Mouse (Mus musculus) spleen, postnatal 4 days (tissue): ENCODE measurements around the gene Syvn1.
"Not testable (repeated sequence)": the region's sequence is repeated elsewhere in the genome, so short reads cannot be mapped to it uniquely, and the experiment has no call there.

Source experiments
- DNase-seq, 2 experiments: peaks; one replicate each; pipeline ENCODE4 v3.0.0; 2022; ENCODE audit warnings: low spot score in 2 of 2

The Syvn1 gene

GRCm38 (mm10) chr19:6040002-6040401, 6.4 kb upstream of the Syvn1 start:
- DNase-seq, result no peak

DNA sequence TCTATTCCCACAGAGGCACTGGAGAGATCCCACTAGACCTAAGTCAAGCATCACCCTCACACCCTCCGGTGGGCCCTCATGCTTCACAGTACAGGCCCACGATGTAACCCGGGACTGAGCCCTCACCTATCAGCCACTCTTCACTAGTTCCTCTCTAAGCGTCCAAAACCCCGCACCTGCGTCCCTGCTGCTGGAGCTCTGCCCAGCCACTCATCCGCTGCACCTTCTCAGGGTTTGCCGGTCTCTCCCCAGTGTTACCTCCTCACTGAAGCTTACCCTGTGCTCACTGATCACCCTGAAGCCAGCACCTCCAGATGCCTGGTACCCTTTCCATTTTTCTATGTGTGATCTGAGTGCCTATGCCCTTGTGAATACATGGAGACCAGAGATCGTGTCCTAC, 4.1 kb upstream of the Syvn1 start:
- DNase-seq, result peak in 1 of 2 experiments; percentile 58

DNA sequence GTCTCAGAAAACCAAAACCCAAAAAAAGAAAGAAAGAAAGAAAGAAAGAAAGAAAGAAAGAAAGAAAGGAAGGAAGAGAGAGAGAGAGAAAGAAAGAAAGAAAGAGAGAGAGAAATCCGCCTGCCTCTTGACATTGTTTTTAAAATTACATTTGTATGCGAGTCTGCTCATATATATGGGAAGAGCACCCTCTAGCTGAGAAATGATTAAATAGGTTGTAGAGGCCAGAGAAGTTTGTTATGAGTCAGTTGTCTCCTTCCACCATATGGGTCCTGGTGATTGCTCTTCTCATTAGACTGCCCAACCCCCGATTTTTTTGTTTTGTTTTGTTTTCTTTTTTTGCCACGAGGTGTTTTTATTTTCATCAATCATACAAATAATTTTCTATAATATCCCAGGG, 2.3 kb upstream of the Syvn1 start:
- DNase-seq, result not testable (repeated sequence)

DNA sequence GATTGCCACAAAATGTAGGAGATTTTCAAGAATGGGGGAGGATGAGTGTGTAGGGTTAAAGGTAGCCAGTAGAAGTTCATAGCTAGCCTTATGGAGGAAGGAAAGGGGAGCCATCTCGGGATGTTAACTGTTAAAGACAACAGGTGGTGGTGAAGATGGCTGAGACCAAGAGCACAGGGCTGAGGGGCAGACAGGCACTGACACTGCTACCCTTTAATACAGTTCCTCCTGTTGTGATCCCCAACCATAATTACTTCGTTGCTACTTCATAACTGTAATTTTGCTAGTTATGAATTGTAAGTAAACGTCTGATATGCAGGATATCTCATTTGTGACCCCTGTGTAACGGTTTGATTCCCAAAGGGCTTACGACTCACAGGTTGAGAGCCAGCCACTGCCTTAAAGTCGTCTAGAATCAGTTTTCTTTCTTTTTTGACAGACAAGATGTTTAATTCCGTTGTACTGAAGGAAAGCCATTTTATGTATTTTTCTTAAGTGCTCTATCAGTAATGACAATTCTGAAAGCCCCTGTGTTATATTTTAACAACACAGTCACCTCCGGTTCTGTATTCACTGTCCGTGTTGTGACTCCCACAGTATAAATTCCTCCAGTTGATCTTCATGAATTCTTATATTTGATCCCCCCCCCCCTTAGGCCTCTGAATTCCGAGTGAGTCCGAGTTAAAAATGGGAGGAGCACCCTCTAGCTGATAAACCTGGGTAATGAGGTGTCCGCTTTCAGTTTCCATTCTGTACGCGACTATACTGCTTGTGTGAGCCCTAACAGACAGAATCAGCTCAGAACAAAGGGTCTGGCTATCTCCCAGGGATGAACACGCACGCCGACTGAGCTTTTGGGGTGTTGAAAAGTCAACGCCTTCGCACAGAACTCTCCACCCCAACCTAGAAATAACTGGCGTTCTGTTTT, 746 bp upstream of the Syvn1 start:
- peak in 1 of 2 experiments; percentile 59 for DNase-seq

DNA sequence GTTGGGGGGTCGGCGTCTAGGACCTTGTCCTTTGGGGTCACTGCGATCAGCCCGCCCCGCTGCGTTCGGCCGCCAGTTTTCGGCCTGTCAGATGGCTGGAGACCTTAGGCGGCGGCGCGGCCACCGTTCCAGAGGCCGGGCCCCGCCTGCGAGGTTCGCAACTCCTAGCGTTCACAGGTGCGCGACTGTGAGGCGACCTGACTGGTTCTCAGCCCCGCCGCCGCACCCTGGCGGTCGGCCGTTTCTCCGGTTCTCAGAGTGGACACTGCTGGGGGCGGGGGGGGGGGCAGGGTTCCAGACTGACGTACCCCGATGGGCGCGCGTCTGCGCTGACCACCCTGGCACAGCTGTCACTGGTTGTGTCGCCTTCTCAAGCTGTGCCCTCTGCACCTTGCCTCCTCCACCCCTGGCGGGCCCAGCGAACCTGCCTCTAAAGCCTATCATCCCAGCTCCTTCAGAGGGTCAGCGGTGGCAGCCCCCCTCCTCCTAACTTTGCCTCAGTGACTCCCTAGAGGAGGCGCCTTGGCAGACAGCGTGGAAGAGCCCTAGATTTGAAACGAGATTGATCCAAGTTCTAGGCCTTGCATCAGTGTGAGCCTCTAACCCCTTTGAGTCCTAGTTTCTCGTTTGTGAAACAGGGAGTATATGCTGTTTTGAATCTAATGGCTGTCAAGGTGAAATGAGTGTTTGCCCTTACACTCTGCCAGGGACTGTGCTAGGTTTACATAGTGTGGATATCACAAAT, 950 bp downstream of the Syvn1 start:
- DNase-seq, result peak in 1 of 2 experiments; percentile 74

GRCm38 (mm10) chr19:6047899-6048166, 1.5 kb downstream of the Syvn1 start:
- DNase-seq, result peak in 1 of 2 experiments; percentile 67

GRCm38 (mm10) chr19:6048681-6049410, 2.5 kb downstream of the Syvn1 start:
- DNase-seq, result peak in 1 of 2 experiments; percentile 50

GRCm38 (mm10) chr19:6052516-6052915, 6.1 kb downstream of the Syvn1 start:
- no peak for DNase-seq

DNA sequence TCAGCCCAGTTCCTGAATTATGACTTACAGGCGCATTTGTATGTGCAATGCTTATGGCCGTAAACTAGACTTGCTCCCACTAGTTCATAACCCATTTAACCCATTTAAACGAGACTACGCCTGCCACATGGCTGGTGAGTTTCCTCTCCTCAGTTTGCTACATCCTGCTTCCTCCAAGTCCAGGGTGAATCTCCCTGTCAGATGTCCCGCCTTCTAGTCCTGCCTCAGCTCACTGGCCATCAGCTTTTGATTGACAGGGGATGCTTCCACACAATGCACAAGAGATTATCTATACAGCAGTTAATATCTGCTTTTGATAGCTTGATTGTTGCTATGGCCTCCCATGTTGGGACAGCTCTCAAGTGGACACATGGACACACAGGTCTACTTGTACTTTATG, 7.9 kb downstream of the Syvn1 start:
- DNase-seq, result no peak

DNA sequence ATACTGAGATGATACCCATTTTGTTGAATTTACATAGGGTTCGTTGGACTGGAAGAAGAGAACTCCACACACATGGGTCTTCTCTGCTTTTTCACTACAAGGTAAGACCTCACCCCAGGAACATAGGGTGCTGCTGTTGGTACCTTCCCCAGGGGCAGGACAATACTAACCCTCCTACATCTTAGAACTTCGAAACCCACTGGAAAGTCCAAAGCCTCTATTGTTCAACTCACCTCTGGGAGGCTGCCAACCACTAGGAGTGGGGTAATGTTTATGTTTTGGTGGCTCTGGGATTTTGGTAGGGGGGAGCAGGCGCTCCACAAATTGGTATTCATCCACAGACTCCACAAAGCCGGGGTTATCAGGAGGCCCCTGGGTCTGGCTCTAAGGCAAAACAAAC, 10.3 kb downstream of the Syvn1 start:
- DNase-seq, result no peak

DNA sequence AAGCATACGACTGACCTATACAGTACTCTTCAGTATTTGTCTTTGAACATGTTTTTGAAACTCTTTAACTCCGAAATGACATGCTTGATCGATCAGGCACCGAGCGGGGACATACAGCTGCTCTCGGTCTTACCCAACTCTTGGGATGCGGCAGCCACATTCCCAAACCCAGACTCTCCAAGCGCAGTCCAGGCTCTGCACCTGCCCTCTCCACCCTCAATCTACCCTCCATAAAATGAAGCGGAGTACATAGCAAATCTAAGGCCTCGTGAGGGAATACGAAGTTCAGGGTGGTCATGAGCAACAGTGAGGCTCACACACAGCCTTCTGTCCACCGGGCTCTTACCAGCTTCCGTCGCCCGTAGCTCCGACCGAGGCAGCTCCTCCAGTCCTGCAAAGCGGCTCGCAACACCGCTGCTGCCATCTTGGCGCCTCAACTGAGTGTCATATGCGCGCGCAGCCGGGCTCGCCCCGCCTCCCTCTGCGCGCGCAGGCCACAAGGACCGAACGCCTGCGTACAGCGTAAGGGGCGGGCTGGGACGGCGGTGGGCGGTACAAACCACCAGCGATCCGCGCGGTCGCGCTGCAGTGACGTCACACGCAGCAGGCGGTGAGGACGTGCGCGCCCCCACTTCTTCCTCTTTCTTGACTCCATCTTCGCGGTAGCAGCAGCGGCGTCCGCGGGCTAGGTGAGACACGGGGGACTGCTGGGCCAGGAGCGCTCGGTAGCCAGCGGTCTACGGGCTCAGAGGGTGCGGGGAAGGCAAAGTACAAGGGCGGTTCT, 11.1 kb downstream of the Syvn1 start, which contains the start of the genes Mrpl49 and Fau:
TSS of gene Mrpl49 (minus strand) at position 473 of the 784 bp plus-strand sequence.
TSS of gene Fau (plus strand) at position 532 of the 784 bp plus-strand sequence.
- DNase-seq, result peak; percentile 99 to 100

GRCm38 (mm10) chr19:6058513-6058912, 12.1 kb downstream of the Syvn1 start:
- no peak for DNase-seq

- no peak for DNase-seq
These were observed 12.6 kb downstream of the Syvn1 start for GRCm38 (mm10) chr19:6058966-6059365.

DNA sequence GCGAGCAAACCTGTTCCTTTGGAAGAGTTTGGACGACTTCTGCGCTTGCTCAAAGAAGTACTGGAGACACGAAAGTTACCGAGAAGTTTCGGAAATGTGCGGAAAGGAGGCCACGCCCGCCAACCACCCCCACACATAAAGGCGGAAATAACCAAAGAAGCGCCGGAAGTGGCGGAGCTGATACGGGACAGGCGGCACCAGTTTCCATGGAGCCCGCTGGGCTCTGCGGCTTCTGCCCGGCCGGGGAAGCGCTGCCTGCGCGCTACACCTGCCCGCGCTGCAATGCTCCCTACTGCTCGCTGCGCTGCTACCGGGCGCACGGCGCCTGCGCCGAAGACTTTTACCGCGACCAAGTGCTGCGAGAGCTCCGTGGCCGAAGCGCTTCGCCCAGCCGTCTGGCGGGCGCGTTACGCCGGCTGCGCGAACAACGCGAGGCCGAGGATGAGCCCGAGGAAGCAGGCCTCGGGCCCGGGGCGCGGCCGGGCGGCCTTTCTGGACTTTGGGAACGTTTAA, 14.7 kb downstream of the Syvn1 start, which contains the start of gene Znhit2:
TSS of gene Znhit2 (plus strand) at position 172 of the 513 bp plus-strand sequence.
- DNase-seq, result peak; percentile 90 to 93

DNA sequence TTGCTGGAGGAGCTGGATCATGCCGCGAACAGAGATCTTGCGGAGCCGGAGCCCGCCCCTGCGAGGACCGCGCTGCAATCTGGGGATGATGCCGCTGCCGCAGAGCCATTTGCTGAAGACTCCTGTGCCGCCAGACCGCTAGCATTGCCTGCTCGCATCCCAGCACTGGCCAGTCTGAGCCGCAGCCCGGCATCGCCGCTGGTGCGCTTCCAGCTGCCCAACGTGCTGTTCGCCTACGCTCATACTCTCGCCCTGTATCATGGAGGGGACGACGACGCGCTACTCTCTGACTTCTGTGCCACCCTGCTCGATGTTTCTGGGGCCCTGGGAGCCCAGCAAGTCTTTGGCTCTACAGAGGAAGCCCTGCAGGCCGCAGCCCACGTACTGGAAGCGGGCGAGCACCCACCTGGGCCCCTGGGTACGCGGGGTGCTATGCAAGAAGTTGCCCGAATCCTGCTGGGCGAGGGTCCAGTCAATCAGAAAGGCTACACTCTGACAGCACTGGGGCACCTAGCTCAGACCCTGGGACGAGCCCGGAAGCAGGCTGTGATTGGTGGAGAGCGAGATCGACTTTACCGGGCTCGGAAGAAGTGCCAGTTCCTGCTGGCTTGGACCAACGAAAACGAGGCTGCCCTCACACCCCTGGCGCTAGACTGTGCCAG, 15.4 kb downstream of the Syvn1 start:
- peak; percentile 60 to 82 for DNase-seq

DNA sequence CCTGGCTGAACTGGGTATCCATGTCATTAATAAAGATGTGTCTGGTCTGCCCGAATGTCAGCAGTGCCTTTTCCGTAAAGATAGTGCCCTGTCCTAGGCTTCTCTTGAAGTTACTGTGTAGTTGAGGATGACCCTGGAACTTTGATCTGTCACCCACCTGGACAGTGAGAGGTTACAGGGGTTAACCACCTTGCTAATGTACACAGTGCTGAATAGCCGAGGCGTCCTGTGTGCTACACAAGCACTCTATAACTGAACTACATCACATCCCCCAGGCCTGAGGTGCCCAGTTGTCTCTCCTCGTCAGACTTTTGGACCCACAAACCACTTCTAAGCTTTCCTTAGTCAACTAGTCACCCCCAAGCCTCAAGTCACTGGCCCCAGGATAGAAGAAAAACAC, 16.0 kb downstream of the Syvn1 start:
- no peak for DNase-seq

- no peak for DNase-seq
These were observed 16.7 kb downstream of the Syvn1 start for GRCm38 (mm10) chr19:6063081-6063480.

- peak in 1 of 2 experiments; percentile 64 for DNase-seq
These were observed 20.2 kb downstream of the Syvn1 start for GRCm38 (mm10) chr19:6066571-6066970.

DNA sequence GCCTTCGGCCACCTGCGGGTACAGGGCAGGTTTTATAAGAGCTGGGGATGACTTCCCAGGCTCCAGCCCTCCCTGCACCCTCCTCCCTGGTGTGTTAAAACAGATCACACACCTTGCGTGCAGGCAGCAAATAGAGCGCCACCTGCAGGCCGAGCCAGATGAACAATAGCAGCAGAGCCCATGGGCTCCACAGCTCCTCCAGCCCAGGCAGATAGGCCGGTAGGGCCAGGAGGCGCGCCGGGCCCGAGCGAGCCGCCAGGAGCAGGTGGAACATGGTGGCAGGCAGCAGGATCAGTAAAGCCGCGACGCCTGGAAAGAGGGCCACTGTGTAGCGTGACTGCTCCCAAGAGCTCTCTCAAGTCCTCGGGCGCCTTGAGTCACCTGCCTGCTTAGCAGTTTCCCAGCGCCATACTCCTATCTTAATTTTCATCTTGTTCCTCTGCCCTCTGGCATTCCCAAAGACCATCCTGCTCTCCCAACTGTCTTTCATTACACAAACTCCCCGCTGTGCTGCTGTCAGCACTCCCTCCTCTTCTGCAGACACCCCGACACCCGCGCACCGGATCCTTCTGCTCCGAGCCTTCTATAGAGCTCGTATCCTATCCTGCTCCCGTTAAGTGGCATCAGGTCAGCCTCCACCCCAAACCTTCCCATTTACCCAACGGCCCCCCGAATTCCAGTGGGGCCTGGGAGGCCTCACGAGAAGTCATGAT, 20.8 kb downstream of the Syvn1 start:
- peak; percentile 87 to 96 for DNase-seq
